Mouse (Mus musculus): ENCODE results near the gene AC129217.1. TPM values are rescaled to one million over a fixed set of nuclear protein-coding genes. Genes with fewer than 3 reads are reported as not detected.

The AC129217.1 gene
- total and polyA plus RNA-seq, 3 experiments, result 0.23 to 53.4 TPM; not detected in 1

GRCm38 (mm10) chr19:8803204-8803780 lies 26.3 kb upstream of the AC129217.1 start:
- Histone ChIP-seq H3K9me3 (replicated peaks; ENCODE audit: insufficient read depth, low read length) (no peaks in the 10 kb centered on the region), H3K27me3 (ENCODE audit: control insufficient read depth in 1 of 2, insufficient read depth in 2 of 2, low read length in 2 of 2) (no peaks in the 10 kb centered on the region), H3K4me1 (ENCODE audit: control insufficient read depth in 1 of 2, insufficient read depth in 2 of 2, low read length in 2 of 2) (peaks cover 2 to 21% of the 10 kb centered on the region in 2 experiments; a peak in 2 of 4 replicates), H3K4me3 (ENCODE audit: control insufficient read depth in 1 of 2, insufficient read depth in 1 of 2, low read depth in 2 of 2, low read length in 2 of 2) (no peak overlapping the region), H3K36me3 (ENCODE audit: control insufficient read depth in 1 of 2, insufficient read depth in 2 of 2, low read length in 2 of 2) (peaks cover under 1 to 9% of the 10 kb centered on the region in 2 experiments), H3K27ac (ENCODE audit: control insufficient read depth, low read depth, low read length) (no peak overlapping the region), H3K79me2 (ENCODE audit: control insufficient read depth, insufficient read depth, low read length, poor library complexity) (no peaks in the 10 kb centered on the region; the same call in 1 of the 2 replicates), H3K9ac (ENCODE audit: control insufficient read depth, low read depth, low read length, poor library complexity, severe bottlenecking) (no peak overlapping the region)
- TF ChIP-seq SIN3A (IDR thresholded peaks at IDR 0.05; ENCODE audit: low read length), result no peak
- TF ChIP-seq MAX (IDR thresholded peaks at IDR 0.05; ENCODE audit: low read length), result no peak
- TF ChIP-seq ZMIZ1 (IDR thresholded peaks at IDR 0.05; ENCODE audit: low read depth, low read length), result no peak
- TF ChIP-seq EP300 (IDR thresholded peaks at IDR 0.05; ENCODE audit: low read depth in 1 of 2, low read length in 2 of 2), result no peak
- no peak for TF ChIP-seq MYC (IDR thresholded peaks at IDR 0.05; ENCODE audit: low read depth, low read length)
- no peak for TF ChIP-seq POLR2AphosphoS2 (IDR thresholded peaks at IDR 0.05; ENCODE audit: low read length)
- TF ChIP-seq SMC3 (IDR thresholded peaks at IDR 0.05; ENCODE audit: low read depth, low read length), result no peak
- TF ChIP-seq RAD21 (IDR thresholded peaks at IDR 0.05; ENCODE audit: low read depth, low read length), result no peak
- TF ChIP-seq TBP (IDR thresholded peaks at IDR 0.05; ENCODE audit: low read depth, low read length), result no peak
- no peak for DNase-seq (ENCODE audit: low read depth, low spot score)

GRCm38 (mm10) chr19:8803879-8804660 lies 25.5 kb upstream of the AC129217.1 start:
- Histone ChIP-seq H3K27ac (ENCODE audit: control insufficient read depth, low read depth, low read length) (no peak overlapping the region), H3K4me3 (ENCODE audit: control insufficient read depth in 1 of 2, insufficient read depth in 1 of 2, low read depth in 2 of 2, low read length in 2 of 2) (no peak overlapping the region), H3K79me2 (ENCODE audit: control insufficient read depth, insufficient read depth, low read length, poor library complexity) (no peaks in the 10 kb centered on the region; the same call in 1 of the 2 replicates), H3K4me1 (ENCODE audit: control insufficient read depth in 1 of 2, insufficient read depth in 2 of 2, low read length in 2 of 2) (peaks cover 2 to 19% of the 10 kb centered on the region in 2 experiments; a peak in 2 of 4 replicates), H3K27me3 (ENCODE audit: control insufficient read depth in 1 of 2, insufficient read depth in 2 of 2, low read length in 2 of 2) (no peaks in the 10 kb centered on the region), H3K9me3 (replicated peaks; ENCODE audit: insufficient read depth, low read length) (no peaks in the 10 kb centered on the region), H3K9ac (ENCODE audit: control insufficient read depth, low read depth, low read length, poor library complexity, severe bottlenecking) (no peak overlapping the region), H3K36me3 (ENCODE audit: control insufficient read depth in 1 of 2, insufficient read depth in 2 of 2, low read length in 2 of 2) (peaks cover 4 to 5% of the 10 kb centered on the region in 2 experiments)
- DNase-seq (ENCODE audit: low read depth, low spot score), result no peak
- no peak; the same call in 1 of the 2 replicates for TF ChIP-seq TAL1 (IDR thresholded peaks at IDR 0.05; ENCODE audit: low read length)
- no peak for TF ChIP-seq TBP (IDR thresholded peaks at IDR 0.05; ENCODE audit: low read depth, low read length)
- no peak for TF ChIP-seq KAT2A (conservative IDR thresholded peaks at IDR 0.05; ENCODE audit: low read depth, low read length)
- no peak for TF ChIP-seq CHD1 (IDR thresholded peaks at IDR 0.05; ENCODE audit: low read depth, low read length)
- no peak for TF ChIP-seq ETS1 (IDR thresholded peaks at IDR 0.05; ENCODE audit: low read depth, low read length)
- TF ChIP-seq GABPA (IDR thresholded peaks at IDR 0.05; ENCODE audit: low read depth, low read length), result no peak
- TF ChIP-seq ZC3H11A (IDR thresholded peaks at IDR 0.05; ENCODE audit: low read depth, low read length), result no peak
- no peak for TF ChIP-seq ZKSCAN1 (IDR thresholded peaks at IDR 0.05; ENCODE audit: low read depth, low read length)
